Mouse (Mus musculus) embryonic fibroblast, embryonic 13.5 days (primary cell): ENCODE measurements around the gene Gm14862.

Experiments used
- CTCF ChIP-seq: IDR thresholded peaks from 2 replicates; pipeline ENCODE4 v1.5.1; 2011; ENCODE audit warnings: mild to moderate bottlenecking, control low read depth, low read length, moderate library complexity, borderline replicate concordance; ENCODE audit not compliant: insufficient read depth
- POLR2A ChIP-seq: IDR thresholded peaks from 2 replicates; pipeline ENCODE4 v1.6.1; 2011; ENCODE audit warnings: low read depth, mild to moderate bottlenecking, control low read depth, low read length, moderate library complexity

DNA sequence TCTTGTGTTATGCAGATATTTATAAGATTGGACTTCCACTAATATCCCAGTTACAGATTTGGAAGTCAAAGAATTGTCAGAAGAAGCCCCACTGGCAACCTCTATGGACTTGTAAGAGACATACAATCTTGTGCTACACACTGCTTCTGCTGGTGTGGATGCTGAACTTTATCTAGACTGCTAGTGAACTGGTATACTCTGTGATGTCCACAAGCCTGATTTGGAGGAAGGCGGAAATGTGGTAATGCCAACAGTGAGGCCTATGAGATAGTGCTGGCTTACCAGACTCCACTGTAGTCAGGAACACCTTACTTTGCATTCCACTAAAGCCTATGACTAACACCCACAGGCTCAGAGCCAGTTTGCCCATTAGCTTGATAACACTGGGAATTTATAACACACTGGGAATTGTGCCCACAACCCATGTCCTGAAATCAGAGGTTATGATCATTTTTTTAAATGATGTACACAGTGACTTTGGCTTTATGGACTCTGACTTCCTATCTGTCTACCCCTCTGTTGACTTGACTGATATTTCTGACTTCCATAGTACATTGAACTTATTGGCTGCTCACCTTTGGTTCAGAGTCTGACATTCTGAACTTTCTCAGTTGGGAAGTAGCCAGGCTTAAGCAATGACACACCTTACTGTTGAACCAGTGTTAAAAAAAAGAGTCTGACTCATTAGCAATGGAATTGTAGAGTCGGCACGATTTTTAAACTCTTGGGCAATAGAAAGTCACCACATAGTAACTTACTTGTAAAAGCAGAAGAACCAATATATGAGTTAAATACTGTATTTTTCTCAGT lies 34.1 kb downstream of the Gm14862 start:
- TF ChIP-seq POLR2A, result no peak
- no peak for TF ChIP-seq CTCF
